Comparison of ENCODE assay signal across 34 mouse cellular contexts in genomic region chr15:89334774-89335537, GRCm38 (mm10). TPM values are rescaled to one million over a fixed set of nuclear protein-coding genes. Genes with fewer than 3 reads are reported as not detected.
A peak's percentile ranks its signal among the peaks of the same experiment; 100 is the strongest.
DNase-seq lines count a peak whose midpoint lies in the region; ATAC-seq lines count a peak whose summit lies in the region.
"Had no signal": no experiment of that assay in that cellular context is flagged by ENCODE, and none has a peak within 500 bp of the region (broad histone marks: within the 10 kb centered on the region; RNA-seq: fewer than 3 reads in every experiment).

No protein-coding gene starts in this region.

- no peak overlapping the region for H3K9ac ChIP-seq in kidney, embryonic 15.5 days
- H3K9ac ChIP-seq: forebrain, embryonic 13.5 days; hindbrain, embryonic 13.5 days; limb, embryonic 12.5 days; midbrain, embryonic 12.5 days; neural tube, embryonic 13.5 days; stomach, embryonic 15.5 days had no signal

- H3K36me3 ChIP-seq in kidney, embryonic 15.5 days: no peaks in the 10 kb centered on the region
- H3K36me3 ChIP-seq: hindbrain, embryonic 13.5 days; limb, embryonic 12.5 days; midbrain, embryonic 12.5 days; neural tube, embryonic 13.5 days; stomach, embryonic 15.5 days had no signal

- no peaks in the 10 kb centered on the region for H3K27me3 ChIP-seq in kidney, embryonic 15.5 days
- H3K27me3 ChIP-seq: forebrain, embryonic 13.5 days; hindbrain, embryonic 13.5 days; limb, embryonic 12.5 days; neural tube, embryonic 13.5 days; stomach, embryonic 15.5 days had no signal

- no peak overlapping the region for H3K4me3 ChIP-seq in kidney, embryonic 15.5 days (replicated peaks)
- H3K4me3 ChIP-seq: forebrain, embryonic 13.5 days; hindbrain, embryonic 13.5 days; left cerebral cortex, adult 2 months; limb, embryonic 12.5 days; midbrain, embryonic 12.5 days; neural tube, embryonic 13.5 days; stomach, embryonic 15.5 days had no signal

- no peak overlapping the region for H3K27ac ChIP-seq in kidney, embryonic 15.5 days
- H3K27ac ChIP-seq: forebrain, embryonic 13.5 days; hindbrain, embryonic 13.5 days; left cerebral cortex, adult 2 months; limb, embryonic 12.5 days; midbrain, embryonic 12.5 days; neural tube, embryonic 13.5 days; stomach, embryonic 15.5 days had no signal

- ATAC-seq in kidney, embryonic 15.5 days (replicated peaks; ENCODE audit: low FRiP score): no peak
- ATAC-seq in inflammation-experienced regulatory T-cells, adult 6 months: no peak
- ATAC-seq: activated CD4-positive, CD25-positive, alpha-beta regulatory T cell, adult 4 months; CD4-positive, CD25-positive, alpha-beta regulatory T cell, adult 4 months; forebrain, embryonic 13.5 days; intestine, postnatal 0 days had no signal

- no peak overlapping the region for H3K4me2 ChIP-seq in kidney, embryonic 15.5 days
- H3K4me2 ChIP-seq: forebrain, embryonic 13.5 days; heart, embryonic 11.5 days; hindbrain, embryonic 13.5 days; limb, embryonic 12.5 days; midbrain, embryonic 12.5 days; neural tube, embryonic 13.5 days; stomach, embryonic 15.5 days had no signal

- no peaks in the 10 kb centered on the region for H3K4me1 ChIP-seq in kidney, embryonic 15.5 days
- H3K4me1 ChIP-seq: forebrain, embryonic 13.5 days; hindbrain, embryonic 13.5 days; limb, embryonic 12.5 days; midbrain, embryonic 12.5 days; neural tube, embryonic 13.5 days; stomach, embryonic 15.5 days had no signal

- H3K9me3 ChIP-seq in kidney, embryonic 15.5 days (replicated peaks): no peaks in the 10 kb centered on the region
- H3K9me3 ChIP-seq: forebrain, embryonic 13.5 days; hindbrain, embryonic 13.5 days; limb, embryonic 12.5 days; midbrain, embryonic 12.5 days; neural tube, embryonic 13.5 days; stomach, embryonic 15.5 days had no signal

- DNase-seq in kidney, adult 18-20 months: peak; percentile 35
- peak; percentile 45 for DNase-seq in retina, postnatal 1 day
- DNase-seq in retina, embryonic 14.5 days (ENCODE audit: low spot score): no peak
- DNase-seq in kidney, postnatal 25 days: peak; percentile 40 to 62
- DNase-seq in layer of hippocampus, adult 8-10 months (ENCODE audit: low spot score in 2 of 2): no peak
- DNase-seq: adrenal gland, adult 2 months; adrenal gland, postnatal 36 days; cerebellum, adult 2 months; cerebellum, postnatal 14 days; gastrocnemius, postnatal 14 days; heart, postnatal 36 days; lung, postnatal 36 days; right cerebral cortex, postnatal 25 days had no signal

- WGBS in kidney, embryonic 15.5 days: 79% methylated on average over 17 of the region's 17 CpGs

RNA-seq across cellular contexts. Expression of gene Miox, which starts 0.8 kb away (rescaled TPM):
- 6.8 and 7.1 TPM in 2 replicates for polyA plus RNA-seq in kidney, embryonic 15.5 days (2015; fragmentation: Nextera tagmentation; extraction: Ambion mirVana)
- not detected for total RNA-seq in layer of hippocampus, adult 8-10 months (2022)
- polyA plus RNA-seq in inflammation-experienced regulatory T-cells, adult 6 months (2017; shearing (Covaris generic)): not detected
- total RNA-seq: adrenal gland, adult 2 months; adrenal gland, postnatal 36 days; gastrocnemius, postnatal 14 days; granulocyte monocyte progenitor cell, adult 5-6 weeks; heart, postnatal 36 days; layer of hippocampus, postnatal 10 days; left cerebral cortex, adult 2 months; left cerebral cortex, postnatal 25 days had no signal
- polyA plus RNA-seq: activated CD4-positive, CD25-positive, alpha-beta regulatory T cell, adult 4 months; brain, embryonic 14.5 days; CD4-positive, CD25-positive, alpha-beta regulatory T cell, adult 4 months; cerebellum, adult 2 months; cortical plate, adult 2 months; forebrain, embryonic 13.5 days; heart, embryonic 11.5 days; heart, embryonic 16.5 days; hindbrain, embryonic 13.5 days; intestine, postnatal 0 days; limb, embryonic 12.5 days; lung, embryonic 16.5 days; midbrain, embryonic 12.5 days; neural tube, embryonic 13.5 days had no signal

RNA-seq across cellular contexts. Expression of gene Adm2, which starts 12.4 kb away (rescaled TPM):
- polyA plus RNA-seq in kidney, embryonic 15.5 days (2015; fragmentation: Nextera tagmentation; extraction: Ambion mirVana): 0.71 and 0.74 TPM in 2 replicates
- total RNA-seq in layer of hippocampus, adult 8-10 months (2022): not detected
- polyA plus RNA-seq in inflammation-experienced regulatory T-cells, adult 6 months (2017; shearing (Covaris generic)): not detected
- total RNA-seq: adrenal gland, adult 2 months; adrenal gland, postnatal 36 days; gastrocnemius, postnatal 14 days; granulocyte monocyte progenitor cell, adult 5-6 weeks; heart, postnatal 36 days; layer of hippocampus, postnatal 10 days; left cerebral cortex, adult 2 months; left cerebral cortex, postnatal 25 days; megakaryocyte, adult 5-6 weeks had no signal
- polyA plus RNA-seq: activated CD4-positive, CD25-positive, alpha-beta regulatory T cell, adult 4 months; brain, embryonic 14.5 days; CD4-positive, CD25-positive, alpha-beta regulatory T cell, adult 4 months; cerebellum, adult 2 months; cortical plate, adult 2 months; forebrain, embryonic 13.5 days; hindbrain, embryonic 13.5 days; midbrain, embryonic 12.5 days; neural tube, embryonic 13.5 days had no signal

RNA-seq across cellular contexts. Expression of gene Sbf1, which starts 19.8 kb away (rescaled TPM):
- 42.6 and 51.4 TPM in 2 replicates for polyA plus RNA-seq in kidney, embryonic 15.5 days (2015; fragmentation: Nextera tagmentation; extraction: Ambion mirVana)
- total RNA-seq in layer of hippocampus, adult 8-10 months (2022): 100 to 1,000 TPM; 317 to 349 (median 325) TPM
- 100 to 1,000 TPM in 2 of 3 experiments, 10 to 100 TPM in 1; 63.2 to 112 (median 106) TPM for polyA plus RNA-seq in inflammation-experienced regulatory T-cells, adult 6 months (2017; shearing (Covaris generic))

RNA-seq across cellular contexts. Expression of gene Lmf2, which starts 20.5 kb away (rescaled TPM):
- polyA plus RNA-seq in kidney, embryonic 15.5 days (2015; fragmentation: Nextera tagmentation; extraction: Ambion mirVana): 54.1 and 67.9 TPM in 2 replicates
- total RNA-seq in layer of hippocampus, adult 8-10 months (2022): 10 to 100 TPM; 17.7 to 25.3 (median 21.2) TPM
- 10 to 100 TPM; 24.7 to 44.0 (median 34.7) TPM for polyA plus RNA-seq in inflammation-experienced regulatory T-cells, adult 6 months (2017; shearing (Covaris generic))

RNA-seq across cellular contexts. Expression of gene Ncaph2, which starts 20.6 kb away (rescaled TPM):
- polyA plus RNA-seq in kidney, embryonic 15.5 days (2015; fragmentation: Nextera tagmentation; extraction: Ambion mirVana): 147 and 155 TPM in 2 replicates
- 100 to 1,000 TPM in 2 of 4 experiments, 10 to 100 TPM in 2; 92.2 to 107 (median 97.7) TPM for total RNA-seq in layer of hippocampus, adult 8-10 months (2022)
- 100 to 1,000 TPM; 145 to 237 (median 180) TPM for polyA plus RNA-seq in inflammation-experienced regulatory T-cells, adult 6 months (2017; shearing (Covaris generic))

Comparison
In these comparisons a context has a peak if more than half of its experiments do, and no peak if none do; other contexts are left out.
1. DNase-seq: peak in kidney, adult 18-20 months (single experiment), retina, postnatal 1 day (single experiment) and kidney, postnatal 25 days (2 of 2); none in retina, embryonic 14.5 days (single experiment) and layer of hippocampus, adult 8-10 months (0 of 2).